Mouse (Mus musculus) cerebellum, adult 11-12 months (tissue): ENCODE results near the gene Ptger2.

Experiments
- DNase-seq: peaks from one replicate; pipeline ENCODE4 v3.0.0; 2022

The Ptger2 gene

GRCm38 (mm10) chr14:45049689-45050418, 61.9 kb downstream of the Ptger2 start:
- no peak for DNase-seq

GRCm38 (mm10) chr14:45050419-45050776, 62.4 kb downstream of the Ptger2 start:
- DNase-seq = no peak

GRCm38 (mm10) chr14:45051116-45051515, 63.1 kb downstream of the Ptger2 start:
- no peak for DNase-seq
